Mouse (Mus musculus): ENCODE measurements at regions not wholly inside any gene's neighbourhood (a gene's known extent, or its start where the extent isn't known, plus 50 kb on each side); places are given as distances from the start of the nearest gene placed in this dataset.

- TF ChIP-seq CTCF (IDR thresholded peaks at IDR 0.05; ENCODE audit: control insufficient read depth, insufficient read depth, insufficient read length) (no peak), CEBPB (IDR thresholded peaks at IDR 0.05; ENCODE audit: low read depth) (no peak), USF1 (IDR thresholded peaks at IDR 0.05; ENCODE audit: low read depth) (no peak), MYOG (IDR thresholded peaks at IDR 0.05; ENCODE audit: control insufficient read depth, extremely low read depth, insufficient read length) (no peak)
Measured at GRCm38 (mm10) chr15:67415840-67416239, 915.1 kb upstream of the Lrrc6 start.
